Mouse (Mus musculus) heart, postnatal 0 days (tissue): ENCODE results near the gene Egln1.

Source experiments
- CTCF ChIP-seq: IDR thresholded peaks from 2 replicates; pipeline ENCODE4 v1.5.1; 2016; ENCODE audit warnings: antibody characterized with exemption, control low read depth, low read depth
- EP300 ChIP-seq: IDR thresholded peaks from 2 replicates; pipeline ENCODE4 v1.6.1; 2016; ENCODE audit warnings: antibody characterized with exemption, low read depth

DNA sequence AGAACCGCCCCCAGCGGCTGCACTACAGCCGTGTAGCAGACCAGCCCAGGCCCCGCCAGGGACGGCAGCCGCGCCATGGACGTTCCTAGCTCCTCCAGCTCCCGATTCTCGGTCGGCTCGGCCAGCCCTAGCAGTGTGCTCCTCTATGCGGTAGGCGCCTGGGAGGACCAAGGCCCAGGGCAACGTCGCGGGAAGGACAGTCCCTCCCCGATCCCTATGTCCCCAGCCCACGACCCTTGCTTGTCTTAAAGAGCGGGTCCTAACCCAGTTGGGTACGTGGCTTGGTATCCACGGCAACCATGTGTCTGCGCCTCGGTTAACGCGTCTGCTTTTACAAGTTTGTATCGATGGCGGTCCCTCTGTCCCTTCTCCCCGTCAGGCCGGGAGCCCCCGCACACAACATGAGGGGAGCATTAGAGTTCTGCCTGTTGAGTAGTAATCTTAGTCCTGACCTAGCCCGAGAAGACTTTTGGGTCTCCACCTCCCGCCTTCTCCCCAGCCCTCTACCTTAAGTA, 85.9 kb downstream of the Egln1 start:
- no peak; the same call in 1 of the 2 replicates for TF ChIP-seq CTCF
- no peak for TF ChIP-seq EP300
